19 mouse cellular contexts compared by ENCODE assay signal in the genomic region with DNA sequence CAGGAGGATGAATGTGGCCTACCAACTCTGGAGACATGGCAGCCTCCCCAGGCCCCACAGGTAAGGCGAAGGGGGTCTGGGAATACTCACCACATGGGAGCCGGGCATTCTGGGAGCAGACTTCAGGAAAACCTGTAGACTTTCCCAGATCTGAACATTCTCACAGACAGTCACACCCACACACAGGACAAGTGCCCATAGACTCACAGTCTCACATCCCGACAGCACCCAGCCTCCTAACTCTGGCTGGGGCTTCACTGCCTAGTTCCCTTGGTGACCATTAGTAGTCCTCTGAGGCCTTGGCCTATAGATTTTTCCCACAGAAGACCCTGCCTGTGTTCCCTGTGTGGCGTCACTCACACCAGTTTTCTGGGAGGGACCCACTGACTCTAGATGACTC. TPM values are rescaled to one million over a fixed set of nuclear protein-coding genes. Genes with fewer than 3 reads are reported as not detected.
DNase-seq lines count a peak whose midpoint lies in the region; TF ChIP-seq lines count a peak whose summit lies in the region.
"Had no signal": no experiment of that assay in that cellular context is flagged by ENCODE, and none has a peak within 500 bp of the region (broad histone marks: within the 10 kb centered on the region; RNA-seq: fewer than 3 reads in every experiment).

No protein-coding gene starts in this region.

- DNase-seq in heart, adult 11 months: peak; percentile 73
- DNase-seq in heart, adult 9 months (ENCODE audit: low spot score in 2 of 2): no peak
- no peak for DNase-seq in gastrocnemius, postnatal 36 days
- DNase-seq: adrenal gland, adult 2 months; adrenal gland, adult 8-10 months; adrenal gland, postnatal 10 days; adrenal gland, postnatal 14 days; adrenal gland, postnatal 25 days; adrenal gland, postnatal 36 days; B cell, adult 2 months; cerebellum, adult 11 months; cerebellum, adult 11-12 months; cerebellum, adult 18-20 months had no signal

- H3K27me3 ChIP-seq in myocyte (ENCODE audit: control insufficient read depth, insufficient read depth, insufficient read length): no peaks in the 10 kb centered on the region
- H3K27me3 ChIP-seq: CH12.LX, Patski had no signal

- no peaks in the 10 kb centered on the region for H3K79me2 ChIP-seq in myocyte (ENCODE audit: control insufficient read depth, insufficient read depth)

- TF ChIP-seq POLR2A in myocyte (IDR thresholded peaks at IDR 0.05; ENCODE audit: insufficient read length, low read depth): no peak

- H3K36me3 ChIP-seq in myocyte (ENCODE audit: control insufficient read depth, insufficient read depth): peaks cover 45% of the 10 kb centered on the region
- H3K36me3 ChIP-seq: G1E had no signal

- intact Hi-C loops in gastrocnemius, postnatal 36 days (cut with DNase I): no loop called here

- no peak overlapping the region for H3ac ChIP-seq in myocyte (ENCODE audit: control insufficient read depth, insufficient read length)

- no peak overlapping the region for H3K4me3 ChIP-seq in myocyte

- no peak overlapping the region for H3K4me2 ChIP-seq in myocyte (ENCODE audit: low read depth)

TF ChIP-seq in myocyte, 11 proteins besides CTCF, POLR2A, EP300 and RAD21:
- TF ChIP-seq TCF12 (IDR thresholded peaks at IDR 0.05; ENCODE audit: insufficient read depth, poor library complexity, severe bottlenecking): no peak
- peak; percentile 55 for TF ChIP-seq POLR2AphosphoS2 (IDR thresholded peaks at IDR 0.05; ENCODE audit: insufficient read length, low read depth)

RNA-seq across cellular contexts. Expression of a gene that starts 24.6 kb away (rescaled TPM):
- 4.1 TPM for polyA plus RNA-seq in myocyte (2012; fragmentation: generic; extraction: Trizol)
- under 1 TPM; 0.86 to 0.87 TPM for total RNA-seq in gastrocnemius, postnatal 36 days (2021)
- polyA plus RNA-seq: activated CD4-positive, CD25-positive, alpha-beta regulatory T cell, adult 4 months; CD4-positive, CD25-positive, alpha-beta regulatory T cell, adult 4 months; G1E had no signal
